Mouse (Mus musculus): ENCODE results near the gene Tubgcp3. TPM values are rescaled to one million over a fixed set of nuclear protein-coding genes. Genes with fewer than 3 reads are reported as not detected.
"Not testable (repeated sequence)": the region's sequence is repeated elsewhere in the genome, so short reads cannot be mapped to it uniquely, and the experiment has no call there.

The Tubgcp3 gene
- total and polyA plus RNA-seq, 2 experiments: 19.1 to 21.9 TPM

GRCm38 (mm10) chr8:12668832-12669231 lies 3.2 kb downstream of the Tubgcp3 start:
- Histone ChIP-seq H3K4me1 (ENCODE audit: control insufficient read depth, insufficient read depth, low read length) (peaks cover 3% of the 10 kb centered on the region; the same call in 1 of the 2 replicates), H3K9ac (ENCODE audit: low read depth, low read length) (no peak overlapping the region), H3K79me2 (ENCODE audit: control insufficient read depth, insufficient read depth, low read length) (peaks cover 24% of the 10 kb centered on the region), H3K27ac (replicated peaks; ENCODE audit: insufficient read depth, low read depth, low read length) (no peak overlapping the region), H3K4me3 (ENCODE audit: insufficient read depth, low read depth, low read length) (no peak overlapping the region), H3K36me3 (ENCODE audit: control insufficient read depth, insufficient read depth, low read length) (no peaks in the 10 kb centered on the region), H3K27me3 (ENCODE audit: control insufficient read depth, insufficient read depth, low read length) (no peaks in the 10 kb centered on the region)
- DNase-seq (ENCODE audit: extremely low read depth, low read depth, low spot score): no peak
- WGBS: 90% methylated on average over 6 of the region's 6 CpGs
- TF ChIP-seq CTCF (IDR thresholded peaks at IDR 0.05; ENCODE audit: low read depth, low read length): no peak
- no peak for TF ChIP-seq POLR2A (IDR thresholded peaks at IDR 0.05; ENCODE audit: extremely low read depth, insufficient read depth, low read length)

DNA sequence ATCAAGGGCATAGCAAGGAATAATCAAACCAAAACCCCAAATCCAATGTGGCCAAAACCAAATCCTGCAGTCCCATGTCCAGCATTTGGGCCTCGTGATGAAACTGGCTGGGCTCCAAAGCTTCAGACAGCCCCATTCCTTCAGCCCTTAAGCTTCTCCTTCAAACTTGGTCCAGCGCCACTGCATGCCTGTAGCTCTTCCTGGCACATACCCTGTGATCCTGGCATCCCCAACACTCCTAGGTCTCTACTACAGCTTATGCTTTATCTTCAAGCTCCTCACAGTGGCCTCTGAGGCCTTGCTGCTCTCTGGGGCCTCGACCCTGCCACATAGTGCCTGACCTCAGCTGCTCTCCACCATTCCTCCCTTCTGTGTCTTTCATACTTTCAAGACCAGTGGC lies 5.5 kb downstream of the Tubgcp3 start:
- not testable (repeated sequence) for DNase-seq (ENCODE audit: extremely low read depth, low read depth, low spot score); H3K4me3 ChIP-seq (ENCODE audit: insufficient read depth, low read depth, low read length); H3K36me3 ChIP-seq (ENCODE audit: control insufficient read depth, insufficient read depth, low read length); H3K4me1 ChIP-seq (ENCODE audit: control insufficient read depth, insufficient read depth, low read length); H3K9ac ChIP-seq (ENCODE audit: low read depth, low read length); H3K27ac ChIP-seq (replicated peaks; ENCODE audit: insufficient read depth, low read depth, low read length); H3K27me3 ChIP-seq (ENCODE audit: control insufficient read depth, insufficient read depth, low read length)
- H3K79me2 ChIP-seq (ENCODE audit: control insufficient read depth, insufficient read depth, low read length): peaks cover 21% of the 10 kb centered on the region
- 93% methylated on average over 3 of the region's 3 CpGs for whole genome bisulfite sequencing

DNA sequence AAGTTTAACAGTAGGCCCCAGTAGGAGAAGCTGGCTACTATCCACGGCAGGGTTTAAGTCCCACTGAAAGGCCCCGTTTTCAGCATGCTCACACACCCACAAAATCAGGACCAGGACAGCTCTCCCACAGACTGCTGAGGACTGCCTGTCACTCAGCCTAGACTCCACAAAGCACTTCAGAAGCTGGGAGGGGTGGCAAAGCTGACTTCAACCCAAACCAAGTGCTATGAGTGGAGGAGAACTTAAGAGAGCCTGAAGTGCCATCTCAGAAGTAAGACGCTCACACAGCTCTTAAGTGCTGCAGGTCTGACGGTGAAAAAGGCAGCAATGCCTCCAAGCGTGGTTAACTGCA lies 9.0 kb downstream of the Tubgcp3 start:
- DNase-seq (ENCODE audit: extremely low read depth, low read depth, low spot score): no peak
- peaks cover 4% of the 10 kb centered on the region; the same call in 1 of the 2 replicates for H3K36me3 ChIP-seq (ENCODE audit: control insufficient read depth, insufficient read depth, low read length)
- WGBS: 87% methylated on average over 5 of the region's 5 CpGs

DNA sequence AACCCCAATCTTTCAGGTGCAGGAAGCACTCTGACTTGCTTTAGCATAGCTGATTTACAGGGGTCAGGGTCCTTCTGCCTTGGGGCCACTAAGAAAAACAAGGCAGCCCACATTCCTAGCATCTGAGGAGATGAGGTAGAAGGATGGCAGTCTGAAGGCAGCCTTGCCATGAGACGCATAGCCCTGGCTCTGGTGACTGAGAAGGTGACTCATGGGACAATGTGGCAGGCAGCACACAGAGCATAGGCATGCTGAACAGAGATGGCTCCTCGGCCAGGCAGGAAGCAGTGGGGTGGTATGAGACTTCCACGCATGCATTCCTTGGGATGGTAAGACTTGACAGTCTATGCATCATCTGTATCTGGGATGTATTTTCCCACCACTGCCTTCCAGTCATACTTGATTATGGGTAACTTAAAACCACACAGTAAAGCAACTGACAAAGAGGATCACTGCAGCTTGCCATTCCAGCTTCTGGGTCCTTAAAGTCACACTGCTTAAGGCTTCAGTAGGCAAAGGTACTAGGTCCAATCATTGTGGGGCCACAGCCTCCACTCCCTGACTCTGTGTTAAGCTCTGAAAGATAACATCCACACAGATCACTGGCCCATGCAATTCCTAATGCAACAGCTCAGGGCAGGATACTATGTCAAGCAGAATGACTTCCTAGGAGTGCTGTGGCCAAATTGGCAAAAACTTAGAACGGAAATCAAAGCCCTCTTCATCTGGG lies 9.5 kb downstream of the Tubgcp3 start:
- no peak overlapping the region for H3K9ac ChIP-seq (ENCODE audit: low read depth, low read length)
- H3K4me1 ChIP-seq (ENCODE audit: control insufficient read depth, insufficient read depth, low read length): no peaks in the 10 kb centered on the region; the same call in 1 of the 2 replicates
- H3K79me2 ChIP-seq (ENCODE audit: control insufficient read depth, insufficient read depth, low read length): peaks cover 3% of the 10 kb centered on the region; the same call in 1 of the 2 replicates
- no peak for TF ChIP-seq POLR2A (IDR thresholded peaks at IDR 0.05; ENCODE audit: extremely low read depth, insufficient read depth, low read length)
- TF ChIP-seq CTCF (IDR thresholded peaks at IDR 0.05; ENCODE audit: low read depth, low read length): no peak
- peaks cover 9% of the 10 kb centered on the region; the same call in 1 of the 2 replicates for H3K36me3 ChIP-seq (ENCODE audit: control insufficient read depth, insufficient read depth, low read length)
- 94% methylated on average over 4 of the region's 4 CpGs for WGBS
- no peaks in the 10 kb centered on the region for H3K27me3 ChIP-seq (ENCODE audit: control insufficient read depth, insufficient read depth, low read length)
- no peak overlapping the region for H3K27ac ChIP-seq (replicated peaks; ENCODE audit: insufficient read depth, low read depth, low read length)
- no peak overlapping the region for H3K4me3 ChIP-seq (ENCODE audit: insufficient read depth, low read depth, low read length)
- no peak for DNase-seq (ENCODE audit: extremely low read depth, low read depth, low spot score)

More for the DNA sequence above, 9.0 kb downstream of the Tubgcp3 start:
- H3K27me3 ChIP-seq (ENCODE audit: control insufficient read depth, insufficient read depth, low read length): no peaks in the 10 kb centered on the region
- H3K9ac ChIP-seq (ENCODE audit: low read depth, low read length): no peak overlapping the region
- no peaks in the 10 kb centered on the region; the same call in 1 of the 2 replicates for H3K4me1 ChIP-seq (ENCODE audit: control insufficient read depth, insufficient read depth, low read length)
- H3K27ac ChIP-seq (replicated peaks; ENCODE audit: insufficient read depth, low read depth, low read length): no peak overlapping the region
- H3K4me3 ChIP-seq (ENCODE audit: insufficient read depth, low read depth, low read length): no peak overlapping the region
- TF ChIP-seq CTCF (IDR thresholded peaks at IDR 0.05; ENCODE audit: low read depth, low read length) (no peak), POLR2A (IDR thresholded peaks at IDR 0.05; ENCODE audit: extremely low read depth, insufficient read depth, low read length) (no peak)
- peaks cover 6% of the 10 kb centered on the region; the same call in 1 of the 2 replicates for H3K79me2 ChIP-seq (ENCODE audit: control insufficient read depth, insufficient read depth, low read length)

DNA sequence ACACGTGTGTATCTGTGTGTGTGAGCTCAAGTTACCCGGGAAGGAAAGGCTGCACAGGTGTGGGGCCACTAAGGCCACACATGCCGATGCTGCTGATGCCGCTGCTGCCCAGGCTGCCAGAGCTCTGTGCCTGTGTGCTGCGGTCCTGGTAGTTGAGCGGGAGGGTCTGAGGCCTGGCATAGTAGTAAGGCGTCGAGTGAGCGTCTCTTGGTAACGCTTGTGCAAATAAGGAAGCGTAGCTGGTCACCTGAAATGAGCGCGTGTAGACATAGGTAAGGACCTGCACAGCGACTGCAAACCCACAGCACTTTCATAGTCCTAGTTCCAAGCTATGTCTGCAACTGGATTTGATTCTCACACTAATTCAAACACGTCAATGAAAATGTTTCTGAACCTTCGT lies 14.6 kb downstream of the Tubgcp3 start:
- 95% methylated on average over 16 of the region's 16 CpGs for WGBS

DNA sequence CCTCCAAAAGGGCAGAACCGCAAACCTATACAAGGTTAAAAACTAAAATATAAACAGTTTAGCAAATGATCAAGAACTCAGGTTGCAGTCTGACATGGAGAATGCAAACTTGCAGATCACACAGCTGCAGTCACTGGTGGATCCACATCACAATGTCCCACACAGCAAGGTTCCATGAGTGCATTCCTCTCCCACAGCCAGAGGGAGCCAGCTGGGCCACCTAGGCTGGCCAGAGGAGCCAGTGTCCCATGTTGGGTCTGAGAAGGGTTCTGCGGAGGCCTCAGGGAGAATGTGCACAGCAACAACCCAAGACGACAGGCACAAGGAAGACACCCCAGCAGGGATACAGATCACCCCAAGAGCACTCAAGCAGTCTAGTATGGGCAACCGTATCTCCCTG lies 20.8 kb downstream of the Tubgcp3 start:
- H3K79me2 ChIP-seq (ENCODE audit: control insufficient read depth, insufficient read depth, low read length): no peaks in the 10 kb centered on the region
- H3K4me1 ChIP-seq (ENCODE audit: control insufficient read depth, insufficient read depth, low read length): no peaks in the 10 kb centered on the region
- H3K27ac ChIP-seq (replicated peaks; ENCODE audit: insufficient read depth, low read depth, low read length): no peak overlapping the region
- no peak for DNase-seq (ENCODE audit: extremely low read depth, low read depth, low spot score)
- TF ChIP-seq CTCF (IDR thresholded peaks at IDR 0.05; ENCODE audit: low read depth, low read length) (peak; percentile 25; the same call in 1 of the 2 replicates), POLR2A (IDR thresholded peaks at IDR 0.05; ENCODE audit: extremely low read depth, insufficient read depth, low read length) (no peak)
- no peaks in the 10 kb centered on the region for H3K27me3 ChIP-seq (ENCODE audit: control insufficient read depth, insufficient read depth, low read length)
- peaks cover 35% of the 10 kb centered on the region for H3K36me3 ChIP-seq (ENCODE audit: control insufficient read depth, insufficient read depth, low read length)
- no peak overlapping the region for H3K9ac ChIP-seq (ENCODE audit: low read depth, low read length)
- H3K4me3 ChIP-seq (ENCODE audit: insufficient read depth, low read depth, low read length): no peak overlapping the region
- WGBS: 93% methylated on average over 4 of the region's 4 CpGs

More for the DNA sequence above, 14.6 kb downstream of the Tubgcp3 start:
- H3K9ac ChIP-seq (ENCODE audit: low read depth, low read length): no peak overlapping the region
- DNase-seq (ENCODE audit: extremely low read depth, low read depth, low spot score): no peak
- H3K79me2 ChIP-seq (ENCODE audit: control insufficient read depth, insufficient read depth, low read length): no peaks in the 10 kb centered on the region
- no peaks in the 10 kb centered on the region for H3K4me1 ChIP-seq (ENCODE audit: control insufficient read depth, insufficient read depth, low read length)
- H3K36me3 ChIP-seq (ENCODE audit: control insufficient read depth, insufficient read depth, low read length): peaks cover 26% of the 10 kb centered on the region; the same call in 1 of the 2 replicates
- H3K27me3 ChIP-seq (ENCODE audit: control insufficient read depth, insufficient read depth, low read length): no peaks in the 10 kb centered on the region
- no peak overlapping the region for H3K27ac ChIP-seq (replicated peaks; ENCODE audit: insufficient read depth, low read depth, low read length)
- H3K4me3 ChIP-seq (ENCODE audit: insufficient read depth, low read depth, low read length): no peak overlapping the region
- no peak for TF ChIP-seq POLR2A (IDR thresholded peaks at IDR 0.05; ENCODE audit: extremely low read depth, insufficient read depth, low read length)
- TF ChIP-seq CTCF (IDR thresholded peaks at IDR 0.05; ENCODE audit: low read depth, low read length): no peak
